Mouse (Mus musculus) E14TG2a.4 (cell line): Measurements from ENCODE around the gene Cmtr1.

Experiments
- CTCF ChIP-seq: conservative IDR thresholded peaks from 2 replicates; pipeline ENCODE4 v1.5.1; 2014; ENCODE audit warnings: low read length
- NANOG ChIP-seq: IDR thresholded peaks from 2 replicates; pipeline ENCODE4 v1.6.1; 2014; ENCODE audit warnings: borderline replicate concordance, low read length, mixed read lengths
- POU5F1 ChIP-seq: IDR thresholded peaks from 2 replicates; pipeline ENCODE4 v1.6.1; 2014; ENCODE audit warnings: low read length, borderline replicate concordance

DNA sequence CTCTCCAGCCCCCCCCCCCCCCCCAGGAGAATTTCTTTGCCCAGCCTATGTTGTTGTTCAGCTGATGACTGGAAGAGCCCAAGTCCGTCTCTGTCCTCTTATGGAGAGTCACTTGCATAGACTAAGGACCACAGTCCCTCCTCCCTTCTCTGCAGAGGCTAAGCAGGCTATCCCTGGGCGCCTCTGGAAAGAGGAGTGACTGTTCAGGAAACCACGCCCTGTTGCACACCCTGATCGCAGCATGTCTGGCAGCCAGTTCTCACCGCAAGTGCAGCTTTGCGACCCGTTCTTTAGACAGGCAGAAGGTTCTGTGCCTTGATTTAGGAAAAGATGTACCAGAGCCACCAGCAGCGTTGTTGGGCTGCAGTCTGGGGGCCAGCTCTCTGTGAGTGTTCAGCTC is 22.5 kb upstream of the Cmtr1 start:
- TF ChIP-seq CTCF, result no peak
- TF ChIP-seq POU5F1, result no peak
- no peak for TF ChIP-seq NANOG
